Mouse (Mus musculus) cerebellum, adult 11-12 months (tissue): ENCODE results near the gene Slc15a5.
"Not testable (repeated sequence)": the region's sequence is repeated elsewhere in the genome, so short reads cannot be mapped to it uniquely, and the experiment has no call there.

Experiments used
- DNase-seq: peaks from one replicate; pipeline ENCODE4 v3.0.0; 2022

The Slc15a5 gene

DNA sequence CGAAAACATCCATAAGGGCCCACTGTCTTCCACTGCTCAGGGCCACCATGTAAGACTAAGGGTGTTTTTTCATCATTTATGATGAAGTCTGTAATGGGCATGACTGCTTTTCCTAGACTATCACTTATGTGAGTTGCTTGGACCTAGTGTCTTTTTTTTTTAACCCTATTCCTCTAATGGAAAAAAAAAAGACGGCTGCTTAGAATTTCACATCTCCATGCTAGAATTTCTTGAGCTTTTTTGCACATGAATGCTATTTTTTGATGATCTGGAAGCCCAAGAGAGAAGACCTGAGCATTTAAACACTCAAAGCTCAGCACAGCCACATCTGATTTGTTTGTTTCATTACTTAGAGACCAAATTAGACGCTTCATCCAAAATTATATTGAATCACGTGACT is at the start of gene Slc15a5:
TSS of gene Slc15a5 (minus strand) at position 101 of the 400 bp plus-strand sequence.
- DNase-seq = no peak

DNA sequence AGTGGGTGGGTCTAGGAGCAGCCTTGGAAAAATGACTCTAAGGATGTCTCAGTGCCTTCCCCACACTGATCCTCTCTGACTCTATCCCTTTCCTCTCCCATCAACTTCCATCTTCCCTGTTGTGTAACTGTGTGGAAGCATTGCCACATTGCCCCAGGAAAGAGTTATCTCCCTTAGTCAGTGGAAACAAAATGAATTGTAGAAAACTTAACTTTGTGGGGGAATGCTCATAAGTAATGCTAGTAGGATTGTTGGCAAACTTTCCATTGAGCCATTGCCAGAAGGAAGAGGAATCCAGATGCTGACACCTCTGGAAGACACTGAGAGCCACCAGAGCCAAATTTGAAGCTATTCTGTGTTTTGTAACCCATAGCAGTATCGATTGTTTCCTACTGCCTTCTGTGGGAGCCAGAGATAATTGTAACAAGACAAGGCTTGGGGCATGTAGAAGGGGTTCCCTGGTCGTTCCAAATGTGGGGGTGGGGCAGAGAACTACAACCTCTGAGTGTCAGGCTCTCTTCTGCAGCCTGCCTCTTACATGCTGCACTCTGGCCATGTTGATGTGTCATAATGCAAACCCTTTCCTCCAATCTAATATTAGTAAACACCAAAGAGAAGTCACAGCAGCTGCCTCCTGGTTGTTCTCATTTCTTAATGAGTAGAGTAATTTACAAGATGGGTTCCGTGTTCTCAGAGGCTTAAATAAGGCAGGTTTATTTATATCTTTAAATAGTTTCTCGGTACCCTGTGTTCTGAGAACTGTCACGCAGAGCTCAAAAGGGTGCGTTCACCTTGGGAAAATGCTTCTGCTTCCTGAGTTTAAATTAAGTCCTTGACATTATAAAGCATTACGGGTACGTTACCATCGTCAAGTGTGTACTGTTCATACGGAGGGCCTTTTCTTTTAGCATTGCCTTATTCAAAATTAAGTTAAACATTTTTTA is 48.9 kb upstream of the Slc15a5 start:
- no peak for DNase-seq

DNA sequence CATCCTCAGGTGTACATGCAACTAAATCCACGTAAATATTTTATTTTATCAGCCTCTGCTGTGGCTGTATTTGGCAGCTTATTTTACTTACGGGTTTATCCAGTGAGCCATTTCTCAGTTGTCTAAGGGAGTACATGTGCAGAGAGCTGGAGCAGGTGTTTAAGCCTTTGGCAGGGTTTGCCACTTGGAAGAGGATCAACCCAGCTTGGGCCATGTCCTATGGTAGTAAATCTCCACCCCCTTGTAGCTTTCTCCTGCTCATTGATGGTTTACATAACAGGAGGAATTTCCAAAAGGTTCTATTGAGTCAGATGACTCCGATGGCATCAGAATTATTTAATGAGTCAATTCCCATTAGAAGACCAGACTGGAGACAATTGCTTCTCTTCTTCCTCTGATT is 37.8 kb upstream of the Slc15a5 start:
- DNase-seq = no peak

DNA sequence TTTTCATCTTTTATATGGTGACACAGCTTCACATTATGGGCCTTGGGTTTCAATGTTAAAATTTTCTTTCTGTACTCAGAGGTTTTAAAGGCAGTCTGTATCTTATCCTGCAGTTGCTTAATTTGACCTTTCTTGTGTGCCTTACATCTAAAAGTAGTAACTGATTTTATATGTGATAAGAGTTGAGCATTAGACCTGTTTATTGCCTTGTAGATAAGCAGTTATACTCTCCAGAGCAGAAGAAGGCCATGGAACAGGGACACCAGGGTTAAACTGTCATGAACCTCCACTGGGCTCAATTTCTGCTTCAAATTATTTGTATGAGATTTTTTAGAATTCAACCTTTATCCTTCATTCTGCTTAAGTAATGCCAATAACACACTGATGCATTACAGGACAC is 24.8 kb upstream of the Slc15a5 start:
- no peak for DNase-seq

DNA sequence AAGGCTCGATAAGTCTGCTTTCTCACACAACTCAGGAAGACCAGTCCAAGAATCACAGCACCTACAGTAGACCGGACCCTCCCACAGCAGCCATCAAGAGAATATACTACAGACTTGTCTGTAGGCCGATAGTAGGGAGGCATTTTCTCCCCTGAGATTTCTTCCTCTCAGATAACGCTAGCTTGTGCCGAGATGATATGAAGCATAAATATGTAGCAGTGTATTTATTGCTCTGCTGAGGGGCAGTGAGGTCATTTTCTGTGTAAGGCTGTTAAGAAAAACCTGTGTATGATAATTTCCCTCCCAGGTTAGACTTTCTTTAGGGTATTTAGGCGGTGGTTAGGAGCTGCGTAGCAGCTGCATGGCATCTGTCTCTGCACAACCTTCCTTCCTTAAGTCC is 23.2 kb upstream of the Slc15a5 start:
- DNase-seq = no peak

DNA sequence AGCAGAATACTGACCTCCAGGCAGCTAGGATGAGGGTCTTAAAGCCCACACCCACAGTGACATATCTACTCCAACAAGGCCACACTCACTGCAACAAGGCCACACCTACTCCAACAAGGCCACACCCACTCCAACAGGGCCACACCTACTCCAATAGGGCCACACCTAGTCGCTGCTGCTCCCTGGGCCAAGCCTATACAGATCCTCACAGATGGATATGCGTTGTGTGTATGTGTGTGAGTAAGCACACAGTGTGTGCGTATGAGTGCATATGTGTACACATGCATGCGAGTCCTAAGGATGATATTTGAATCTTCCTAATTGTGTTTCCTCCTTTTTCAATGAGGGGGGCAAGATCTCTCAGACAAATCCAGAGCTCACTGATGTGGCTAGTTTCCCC is 22.1 kb upstream of the Slc15a5 start:
- DNase-seq = no peak

DNA sequence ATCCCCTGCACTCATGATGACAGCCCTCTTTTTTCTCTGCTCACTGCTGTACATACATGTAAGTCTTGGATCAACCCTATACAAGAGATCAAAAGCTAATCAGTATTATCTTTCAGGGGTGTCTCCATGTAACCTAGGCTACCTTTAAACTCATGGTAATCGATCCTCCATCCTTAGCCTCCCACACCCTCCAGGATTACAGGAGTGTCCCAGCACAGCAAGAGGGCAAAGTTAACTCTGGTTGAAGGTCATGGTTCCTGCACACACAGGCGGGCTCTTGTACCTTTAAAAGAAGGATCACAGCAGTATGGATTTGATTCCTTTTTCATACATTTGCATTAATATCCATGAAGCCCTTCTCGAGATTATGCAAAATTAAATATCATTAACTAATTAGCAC is 19.9 kb upstream of the Slc15a5 start:
- no peak for DNase-seq

DNA sequence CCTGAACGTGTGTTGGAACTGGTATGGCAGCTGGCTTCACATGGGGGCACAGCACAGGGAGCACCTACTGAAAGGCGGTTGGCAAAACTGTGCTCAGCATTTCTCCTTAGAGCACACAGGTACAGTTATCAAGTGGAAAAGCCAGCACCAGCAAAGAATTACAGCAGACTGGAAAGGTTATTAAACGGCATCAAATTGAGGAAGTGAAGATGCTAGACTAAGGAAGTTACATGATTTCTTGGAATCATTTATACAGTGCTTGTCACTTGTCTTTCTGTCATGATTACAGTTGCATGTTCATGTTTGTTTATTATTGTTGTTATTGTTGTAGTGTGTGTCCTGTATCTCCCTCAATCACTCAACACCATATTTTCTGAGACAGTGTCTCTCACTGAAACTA is 15.3 kb upstream of the Slc15a5 start:
- no peak for DNase-seq

DNA sequence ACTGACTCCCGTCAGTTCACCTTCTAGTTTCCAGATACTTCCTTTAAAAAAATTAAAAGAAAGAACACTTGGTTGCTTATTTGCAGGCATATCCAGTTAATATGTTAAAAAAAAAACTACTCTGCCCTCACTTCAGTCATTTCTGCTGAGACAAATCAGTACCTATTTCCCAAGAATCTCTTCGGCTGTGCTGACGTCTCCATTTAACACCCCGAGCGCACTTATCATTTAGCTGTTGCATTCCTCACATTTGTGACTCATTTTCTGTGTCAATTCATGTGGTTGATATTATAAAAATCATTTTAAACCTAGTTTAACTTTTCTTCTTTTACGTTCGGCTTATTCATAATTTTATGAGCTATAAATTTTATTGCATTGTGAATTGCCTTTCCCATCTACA is 12.7 kb upstream of the Slc15a5 start:
- DNase-seq = no peak

DNA sequence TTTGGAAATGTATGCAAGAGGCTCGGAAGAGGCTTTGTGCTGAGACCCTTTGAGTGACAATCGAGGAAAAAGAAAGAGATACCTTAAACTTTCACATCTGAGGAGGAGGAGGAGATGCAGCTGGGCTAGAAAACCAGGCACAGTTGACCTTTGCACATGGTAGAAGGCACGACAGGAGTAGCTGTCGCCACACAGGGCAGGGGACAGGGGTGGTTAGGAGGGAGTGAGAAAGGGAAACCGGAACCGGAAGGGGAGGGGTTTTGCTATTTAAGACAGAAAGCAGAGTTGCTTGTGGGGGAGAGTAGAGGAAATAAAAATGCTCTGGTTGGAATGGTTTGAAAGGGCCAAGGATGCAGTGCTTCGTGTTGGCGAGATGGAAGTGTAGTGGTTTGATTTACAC is 9.4 kb upstream of the Slc15a5 start:
- no peak for DNase-seq

DNA sequence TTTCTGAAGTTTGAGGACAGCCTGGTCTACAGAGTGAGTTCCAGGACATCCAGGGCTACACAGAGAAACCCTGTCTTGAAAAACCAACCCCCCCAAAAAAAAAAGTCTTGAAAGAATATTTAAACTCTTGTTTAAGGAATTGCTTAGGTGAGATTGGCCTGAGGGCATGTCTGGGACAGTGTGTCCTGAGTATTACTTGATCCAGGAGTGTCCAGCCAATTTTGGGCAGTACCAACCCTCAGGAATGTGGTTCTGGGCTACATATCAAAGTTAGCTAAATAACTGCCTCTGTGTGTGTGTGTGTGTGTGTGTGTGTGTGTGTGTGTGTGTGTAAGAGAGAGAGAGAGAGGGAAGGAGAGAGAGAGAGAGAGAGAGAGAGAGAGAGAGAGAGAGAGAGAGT is 6.7 kb upstream of the Slc15a5 start:
- DNase-seq = not testable (repeated sequence)

DNA sequence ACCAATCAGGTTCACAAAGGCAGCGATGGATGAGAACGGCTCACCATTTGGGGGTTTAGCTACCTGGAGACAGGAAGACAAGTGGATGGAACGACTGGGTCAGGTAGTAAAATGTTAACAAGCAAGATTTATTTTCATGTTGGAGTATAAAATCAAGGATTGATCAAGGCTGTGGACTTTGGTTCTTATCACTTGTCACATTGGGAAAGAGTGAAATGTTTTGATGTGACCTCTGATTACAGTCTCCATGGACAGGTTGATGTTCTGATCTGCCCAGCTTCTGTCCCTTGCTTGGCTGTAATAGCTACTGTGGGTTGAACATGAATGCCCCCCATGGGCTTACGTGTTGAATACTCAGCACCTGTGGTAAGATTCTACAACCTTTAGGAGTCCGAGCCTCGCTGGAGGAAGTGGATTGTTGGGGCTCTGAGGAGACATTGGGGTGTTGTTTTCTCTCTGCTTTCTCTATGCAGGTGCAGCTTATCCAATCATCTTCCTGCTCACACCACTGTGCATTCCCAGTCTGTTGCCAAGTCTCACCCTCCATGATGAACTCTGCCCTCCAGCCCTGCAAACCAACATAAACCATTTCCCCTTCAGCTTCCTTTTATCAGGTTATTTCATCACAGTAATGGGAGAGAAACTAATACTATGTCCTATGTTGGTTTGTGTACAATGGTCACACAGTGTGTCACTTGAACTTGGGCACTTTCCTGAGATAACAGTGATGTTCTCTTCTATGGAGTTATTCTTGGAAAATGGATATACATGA is 1.2 kb upstream of the Slc15a5 start:
- DNase-seq = no peak

DNA sequence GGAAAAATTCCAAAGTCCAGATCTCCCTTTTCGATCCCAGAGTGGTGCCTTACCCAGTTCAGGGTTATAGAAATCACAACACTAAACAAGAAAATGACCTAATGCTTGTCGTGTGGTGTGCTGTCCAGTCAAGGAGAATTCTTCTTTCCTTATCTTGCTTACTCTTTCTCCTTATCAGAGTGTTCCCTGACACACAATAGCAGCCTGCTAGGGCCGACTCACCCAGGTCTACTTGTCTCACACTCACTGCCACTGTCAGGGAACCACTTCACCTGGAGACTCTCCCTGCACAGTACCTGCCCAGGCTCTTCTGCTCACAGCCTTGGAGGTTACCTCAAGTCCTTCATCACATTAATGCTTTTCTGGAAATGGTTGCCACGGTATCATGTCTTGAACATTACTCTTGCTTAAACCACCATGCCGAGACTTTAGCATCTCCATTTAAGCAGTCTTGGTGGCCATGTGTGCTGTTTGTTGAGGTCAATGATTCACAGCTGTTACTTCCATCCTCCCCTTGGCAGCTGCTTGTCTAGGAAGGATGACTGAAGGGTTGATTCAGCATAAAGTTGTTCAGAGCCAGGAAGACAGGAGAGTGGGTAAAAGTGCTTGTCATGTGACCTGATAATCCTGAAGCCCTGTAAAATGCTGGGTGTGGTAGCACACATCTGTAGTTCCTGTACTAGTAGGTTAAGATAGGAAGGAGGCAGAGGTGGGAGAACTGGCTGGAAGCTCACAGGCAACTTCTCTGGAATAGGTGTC is 1.9 kb downstream of the Slc15a5 start:
- DNase-seq = no peak

DNA sequence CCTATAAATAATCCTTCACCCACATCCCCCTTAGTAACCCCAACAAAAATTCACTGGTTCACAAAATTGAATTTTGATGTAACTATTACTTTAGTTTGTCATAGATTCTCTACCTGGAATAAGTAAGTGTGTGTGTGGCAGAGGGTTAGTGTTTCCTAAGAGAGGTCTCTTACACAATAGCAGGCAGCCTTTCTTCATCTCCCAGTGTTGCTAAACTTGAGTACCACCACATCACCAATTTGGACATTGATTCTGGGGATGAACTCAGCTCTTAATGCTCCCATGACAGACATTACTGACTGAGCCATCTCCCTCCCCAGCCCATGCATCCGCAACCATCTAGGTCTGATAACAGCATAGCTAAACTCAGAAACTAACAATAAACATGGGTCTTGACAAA is 4.0 kb downstream of the Slc15a5 start:
- no peak for DNase-seq

DNA sequence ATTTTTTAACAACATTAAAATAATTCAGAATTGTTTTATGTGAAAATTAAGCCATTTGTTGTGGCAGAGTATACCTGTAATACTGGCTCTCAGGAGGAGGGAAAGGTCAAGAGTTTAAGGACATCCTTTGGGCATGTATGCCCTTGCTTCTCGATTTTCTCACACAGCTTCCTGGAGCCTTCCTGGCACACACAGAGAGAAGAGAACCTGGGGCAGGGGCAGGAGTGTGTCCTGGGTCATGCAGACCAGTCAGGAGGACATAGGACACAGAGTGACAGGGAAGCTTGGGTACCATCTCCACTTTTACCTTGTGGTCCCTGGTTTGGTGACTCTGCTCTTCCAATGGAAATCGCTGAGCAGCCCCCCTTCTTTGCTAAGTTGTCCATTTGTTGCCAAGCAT is 6.2 kb downstream of the Slc15a5 start:
- DNase-seq = no peak

DNA sequence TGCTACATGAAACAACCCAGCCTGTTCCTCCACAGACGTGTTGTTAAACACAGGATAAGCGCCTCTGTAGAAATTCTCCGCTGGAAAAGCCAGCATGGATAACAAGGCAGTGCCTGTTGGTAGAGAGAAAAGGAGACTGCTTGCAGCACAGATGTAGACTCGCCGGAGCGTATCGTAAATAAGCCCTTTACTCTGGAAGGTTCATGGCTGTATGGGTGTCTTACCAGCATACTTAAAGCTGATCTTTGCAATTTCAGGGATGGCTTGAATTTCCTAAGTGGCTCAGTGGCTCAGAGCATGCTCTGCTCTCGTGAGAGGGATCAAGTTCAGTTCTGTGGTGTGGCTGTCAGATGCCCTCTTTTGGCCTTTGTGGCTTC is 6.8 kb downstream of the Slc15a5 start:
- no peak for DNase-seq

DNA sequence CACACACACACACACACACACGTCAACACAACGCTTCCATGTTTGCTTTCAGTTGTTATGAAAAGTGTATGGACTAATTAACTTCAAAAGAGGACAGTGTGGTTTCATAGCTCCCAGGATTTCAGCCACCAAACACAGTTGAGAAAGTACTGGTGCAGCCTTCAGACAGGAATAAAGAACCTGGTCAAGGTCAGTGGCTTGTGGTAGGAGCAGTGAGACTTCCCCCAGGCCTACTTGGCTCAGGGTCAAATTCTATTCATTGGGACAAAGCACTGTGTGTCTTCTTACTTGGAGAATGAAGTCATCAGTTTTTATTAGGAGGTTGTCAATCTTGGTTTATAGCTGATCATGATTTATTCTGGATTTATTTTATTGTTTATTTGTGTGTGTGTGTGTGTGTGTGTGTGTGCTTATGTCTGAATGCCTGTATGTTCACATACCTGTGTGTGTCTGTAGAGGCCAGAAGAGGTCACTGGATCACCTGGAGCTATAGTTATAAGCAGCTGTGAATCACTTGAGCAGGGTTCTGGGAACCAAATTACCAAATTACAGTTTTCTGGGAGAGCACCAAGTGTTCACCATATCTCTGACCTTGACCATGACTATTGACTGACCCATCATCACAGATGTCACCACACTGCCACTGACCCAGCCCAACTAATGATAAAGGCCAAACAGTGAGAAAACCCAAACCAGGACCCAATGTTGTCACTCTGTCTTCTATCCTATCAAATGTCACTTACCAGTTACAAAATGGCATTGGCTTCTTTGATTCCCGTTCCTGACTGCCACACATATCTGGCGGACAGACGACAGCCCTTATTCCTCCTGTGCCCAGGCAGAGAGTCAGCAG is 7.4 kb downstream of the Slc15a5 start:
- DNase-seq = no peak

DNA sequence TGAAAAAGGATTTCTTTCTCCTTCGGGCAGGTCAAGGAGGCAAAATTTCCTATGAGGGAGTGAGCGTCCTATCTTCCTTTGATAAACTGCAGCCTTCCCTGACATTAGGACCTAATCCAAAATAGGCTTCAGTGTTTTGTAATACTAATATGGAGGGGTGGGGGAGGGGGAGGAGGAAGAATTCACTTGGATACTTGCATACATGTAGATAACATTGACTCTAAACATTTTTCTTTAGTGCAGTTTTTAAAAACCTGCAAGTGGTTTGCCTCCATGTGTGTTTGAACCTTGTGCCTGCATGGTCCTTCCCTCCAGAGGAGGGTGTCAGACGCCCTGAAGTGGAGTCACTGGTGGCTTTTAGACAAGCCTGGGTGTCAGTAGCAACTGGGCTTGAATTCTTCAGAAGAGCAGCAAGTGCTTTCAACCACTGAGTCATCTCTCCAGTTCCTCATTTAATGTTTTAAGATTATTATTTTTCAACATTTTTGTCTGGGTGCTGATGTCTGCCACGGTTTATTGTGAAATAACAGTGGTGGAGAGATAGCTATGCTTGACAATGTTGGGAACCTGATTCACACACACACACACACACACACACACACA is 8.1 kb downstream of the Slc15a5 start:
- DNase-seq = no peak

DNA sequence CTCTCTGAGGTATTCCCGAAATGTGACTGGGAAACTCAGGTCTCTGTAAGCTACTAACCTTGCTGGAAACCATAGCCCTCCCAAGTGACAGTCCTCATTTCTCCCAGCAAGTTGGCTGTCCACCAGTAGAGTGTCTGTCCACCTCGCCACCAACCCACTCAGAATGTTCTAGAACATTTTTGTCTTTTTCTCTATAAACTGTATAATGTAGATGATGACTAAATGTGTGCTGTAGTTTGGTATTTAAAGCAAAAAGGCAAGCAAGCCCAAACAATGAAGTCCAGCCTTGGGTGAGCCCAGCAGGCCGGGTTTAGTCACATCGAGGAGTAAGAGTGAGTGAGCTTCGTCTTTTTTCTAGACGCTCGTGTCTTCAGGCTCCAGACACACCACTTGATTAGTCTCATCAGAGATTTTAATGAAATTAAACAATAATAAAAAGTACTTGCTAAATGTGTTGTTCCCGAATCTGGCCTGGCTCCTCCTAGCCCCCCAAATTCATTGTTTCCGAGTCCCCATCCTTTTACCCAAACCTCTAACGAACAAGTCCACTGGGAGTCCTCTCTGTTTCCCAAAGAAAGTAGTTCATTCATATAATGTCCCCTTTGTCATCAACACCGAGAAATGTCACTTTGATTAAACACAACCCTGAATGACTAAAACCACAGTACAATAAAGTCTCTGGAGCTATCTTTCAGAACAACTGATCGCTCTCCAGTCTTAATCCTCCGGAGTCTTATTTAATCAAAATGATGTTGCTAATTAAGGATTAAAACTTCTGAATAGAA is 8.8 kb downstream of the Slc15a5 start:
- DNase-seq = no peak

DNA sequence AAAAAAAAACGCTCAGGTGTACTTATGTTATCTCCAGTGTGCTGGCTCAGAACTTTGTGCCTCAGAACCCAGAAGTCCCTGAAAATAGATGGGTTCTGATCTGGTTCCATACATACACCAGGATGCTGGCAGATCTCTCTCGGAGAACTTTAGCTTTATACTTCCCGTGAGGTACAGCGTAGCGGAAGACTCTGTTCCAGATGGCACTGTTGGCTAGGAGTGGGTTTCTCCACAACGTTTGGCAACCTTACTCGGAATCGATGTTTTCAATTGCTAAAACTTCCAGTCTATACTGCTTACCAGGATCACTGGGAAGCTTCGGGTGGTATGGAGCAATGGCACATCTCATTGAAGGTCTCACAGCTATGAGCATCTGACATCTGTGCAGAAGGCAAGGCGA is 9.8 kb downstream of the Slc15a5 start:
- no peak for DNase-seq

DNA sequence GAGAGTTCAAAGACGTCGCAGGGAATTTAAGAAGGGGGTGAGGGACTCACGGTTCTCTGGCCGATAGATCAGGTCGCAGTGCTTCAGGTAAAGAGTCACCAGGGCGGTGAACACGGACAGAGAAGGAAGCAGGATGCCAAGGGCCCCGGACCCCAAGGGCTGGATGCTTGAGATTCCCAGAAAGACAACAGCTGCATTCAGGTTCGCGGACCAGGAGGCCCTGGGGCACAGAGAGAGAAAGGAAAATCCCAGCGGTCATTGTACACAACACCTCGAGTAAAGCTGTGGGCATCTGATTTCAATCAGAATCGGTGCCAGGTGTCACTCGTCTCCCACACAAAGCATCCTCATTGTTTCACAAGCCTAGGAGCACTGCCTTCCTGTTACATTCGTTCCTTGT is 24.1 kb downstream of the Slc15a5 start:
- no peak for DNase-seq
